Mouse (Mus musculus): ENCODE measurements around the gene Patz1. TPM values are rescaled to one million over a fixed set of nuclear protein-coding genes. Genes with fewer than 3 reads are reported as not detected.
A peak's percentile ranks its signal among the peaks of the same experiment; 100 is the strongest.

The Patz1 gene
- polyA plus RNA-seq, 1 experiment from 2014 or later, result 52.0 TPM

GRCm38 (mm10) chr11:3346351-3346750 lies 57.7 kb downstream of the Patz1 start:
- 91% methylated on average over 7 of the region's 7 CpGs for WGBS
- Histone ChIP-seq H3K27ac (no peak overlapping the region), H3K4me1 (peaks cover 21% of the 10 kb centered on the region), H3K4me3 (no peak overlapping the region), H3K9me3 (no peaks in the 10 kb centered on the region), H3K36me3 (peaks cover 71% of the 10 kb centered on the region), H3K27me3 (no peaks in the 10 kb centered on the region), H3K9ac (no peak overlapping the region), H3K4me2 (no peak overlapping the region)
- no peak for ATAC-seq (ENCODE audit: insufficient number of reproducible peaks, insufficient read depth, low FRiP score, low TSS enrichment, low read depth)

- no peak overlapping the region for H3K27ac ChIP-seq
- H3K4me3 ChIP-seq, result no peak overlapping the region
- no peak for ATAC-seq (ENCODE audit: insufficient number of reproducible peaks, insufficient read depth, low FRiP score, low TSS enrichment, low read depth)
- H3K4me1 ChIP-seq, result peaks cover 21% of the 10 kb centered on the region
- peak overlapping the region; percentile 27; the same call in 1 of the 2 replicates for H3K9ac ChIP-seq
- H3K27me3 ChIP-seq, result no peaks in the 10 kb centered on the region
- H3K4me2 ChIP-seq, result no peak overlapping the region
- peaks cover 79% of the 10 kb centered on the region for H3K36me3 ChIP-seq
- 63% methylated on average over 12 of the region's 12 CpGs for WGBS
- no peaks in the 10 kb centered on the region for H3K9me3 ChIP-seq
These were observed 58.6 kb downstream of the Patz1 start for GRCm38 (mm10) chr11:3347091-3347834.

GRCm38 (mm10) chr11:3347835-3348195 lies 59.1 kb downstream of the Patz1 start:
- H3K27ac ChIP-seq, result no peak overlapping the region
- H3K4me2 ChIP-seq, result no peak overlapping the region
- H3K9ac ChIP-seq, result 0 out of 2 replicates have a peak overlapping the region, but pooled peaks have one; percentile 27
- peaks cover 21% of the 10 kb centered on the region for H3K4me1 ChIP-seq
- ATAC-seq (ENCODE audit: insufficient number of reproducible peaks, insufficient read depth, low FRiP score, low TSS enrichment, low read depth), result no peak
- no peaks in the 10 kb centered on the region for H3K9me3 ChIP-seq
- H3K4me3 ChIP-seq, result no peak overlapping the region
- peaks cover 80% of the 10 kb centered on the region for H3K36me3 ChIP-seq
- no peaks in the 10 kb centered on the region for H3K27me3 ChIP-seq

GRCm38 (mm10) chr11:3348576-3349342 lies 60.1 kb downstream of the Patz1 start:
- Histone ChIP-seq H3K9ac (peak overlapping the region; percentile 44; the same call in 1 of the 2 replicates), H3K4me1 (peaks cover 21% of the 10 kb centered on the region), H3K27ac (peak overlapping the region; percentile 55), H3K4me2 (no peak overlapping the region), H3K9me3 (no peaks in the 10 kb centered on the region), H3K27me3 (no peaks in the 10 kb centered on the region), H3K4me3 (no peak overlapping the region), H3K36me3 (peaks cover 82% of the 10 kb centered on the region)
- 17% methylated on average over 6 of the region's 6 CpGs for WGBS
- no peak for ATAC-seq (ENCODE audit: insufficient number of reproducible peaks, insufficient read depth, low FRiP score, low TSS enrichment, low read depth)

GRCm38 (mm10) chr11:3349343-3349695 lies 60.6 kb downstream of the Patz1 start:
- peak overlapping the region; percentile 55; the same call in 1 of the 2 replicates for H3K27ac ChIP-seq
- H3K9ac ChIP-seq, result peak overlapping the region; percentile 44; the same call in 1 of the 2 replicates
- no peaks in the 10 kb centered on the region for H3K9me3 ChIP-seq
- 85% methylated on average over 4 of the region's 4 CpGs for WGBS
- no peak for ATAC-seq (ENCODE audit: insufficient number of reproducible peaks, insufficient read depth, low FRiP score, low TSS enrichment, low read depth)
- H3K4me2 ChIP-seq, result no peak overlapping the region
- peaks cover 82% of the 10 kb centered on the region for H3K36me3 ChIP-seq
- H3K4me1 ChIP-seq, result peaks cover 21% of the 10 kb centered on the region
- no peak overlapping the region for H3K4me3 ChIP-seq
- H3K27me3 ChIP-seq, result no peaks in the 10 kb centered on the region

- no peak overlapping the region for H3K27ac ChIP-seq
- no peak for ATAC-seq (ENCODE audit: insufficient number of reproducible peaks, insufficient read depth, low FRiP score, low TSS enrichment, low read depth)
- H3K4me1 ChIP-seq, result peaks cover 21% of the 10 kb centered on the region
- H3K9ac ChIP-seq, result no peak overlapping the region
- peaks cover 77% of the 10 kb centered on the region for H3K36me3 ChIP-seq
- no peak overlapping the region for H3K4me2 ChIP-seq
- no peak overlapping the region for H3K4me3 ChIP-seq
- no peaks in the 10 kb centered on the region for H3K9me3 ChIP-seq
- WGBS, result 90% methylated on average over 9 of the region's 9 CpGs
- no peaks in the 10 kb centered on the region for H3K27me3 ChIP-seq
These were observed 63.5 kb downstream of the Patz1 start for GRCm38 (mm10) chr11:3352131-3352530.

GRCm38 (mm10) chr11:3352990-3353585 lies 64.4 kb downstream of the Patz1 start:
- ATAC-seq (ENCODE audit: insufficient number of reproducible peaks, insufficient read depth, low FRiP score, low TSS enrichment, low read depth), result no peak
- peaks cover 79% of the 10 kb centered on the region for H3K36me3 ChIP-seq
- H3K4me1 ChIP-seq, result peaks cover 14% of the 10 kb centered on the region
- H3K27me3 ChIP-seq, result no peaks in the 10 kb centered on the region
- WGBS, result 47% methylated on average over 18 of the region's 18 CpGs
- no peak overlapping the region for H3K27ac ChIP-seq
- no peaks in the 10 kb centered on the region for H3K9me3 ChIP-seq
- no peak overlapping the region for H3K4me3 ChIP-seq
- no peak overlapping the region for H3K4me2 ChIP-seq
- no peak overlapping the region for H3K9ac ChIP-seq

Other genes starting within 250 kb of the Patz1 start
- gene Sfi1, start 95.4 kb upstream of the Patz1 start, polyA plus RNA-seq (2015; fragmentation: Nextera tagmentation; extraction: Ambion mirVana), result 17.2 and 19.3 TPM in 2 replicates
- 59.4 and 70.6 TPM in 2 replicates for gene Eif4enif1, start 86.5 kb upstream of the Patz1 start, polyA plus RNA-seq (2015; fragmentation: Nextera tagmentation; extraction: Ambion mirVana)
- gene Drg1, start 22.5 kb upstream of the Patz1 start, polyA plus RNA-seq (2015; fragmentation: Nextera tagmentation; extraction: Ambion mirVana), result 214 and 250 TPM in 2 replicates
- gene Pik3ip1, start 41.5 kb downstream of the Patz1 start, polyA plus RNA-seq (2015; fragmentation: Nextera tagmentation; extraction: Ambion mirVana), result 12.8 and 14.6 TPM in 2 replicates
- 80.5 and 84.3 TPM in 2 replicates for gene Limk2, start 120.3 kb downstream of the Patz1 start, polyA plus RNA-seq (2015; fragmentation: Nextera tagmentation; extraction: Ambion mirVana)
- 34.0 and 34.1 TPM in 2 replicates for gene Rnf185, start 163.5 kb downstream of the Patz1 start, polyA plus RNA-seq (2015; fragmentation: Nextera tagmentation; extraction: Ambion mirVana)
- 0.51 and 0.60 TPM in 2 replicates for gene Pla2g3, start 199.4 kb downstream of the Patz1 start, polyA plus RNA-seq (2015; fragmentation: Nextera tagmentation; extraction: Ambion mirVana)
- gene Inpp5j, start 215.9 kb downstream of the Patz1 start, polyA plus RNA-seq (2015; fragmentation: Nextera tagmentation; extraction: Ambion mirVana), result 0.48 and 0.85 TPM in 2 replicates
- 128 and 132 TPM in 2 replicates for gene Selenom, start 225.8 kb downstream of the Patz1 start, polyA plus RNA-seq (2015; fragmentation: Nextera tagmentation; extraction: Ambion mirVana)